Mouse (Mus musculus) hindbrain, postnatal 0 days (tissue): ENCODE measurements at regions not wholly inside any gene's neighbourhood (a gene's known extent, or its start where the extent isn't known, plus 50 kb on each side); places are given as distances from the start of the nearest gene placed in this dataset.

Experiments
- ATAC-seq: fragments of 200-750 bp; cut with Nextera tagmentation; 2 replicates; pipeline ENCODE4 v1.8.0; 2017; ENCODE audit warnings: mild to moderate bottlenecking, moderate TSS enrichment, moderate library complexity
- DNase-seq: peaks from one replicate; pipeline ENCODE4 v3.0.0-alpha.2; 2015; ENCODE audit warnings: low spot score
- H3K27ac ChIP-seq: fragments of 300-500 bp; sonication (generic); 2 replicates; pipeline ENCODE4 v1.5.1; 2014; ENCODE audit warnings: mild to moderate bottlenecking
- H3K27me3 ChIP-seq: fragments of 300-500 bp; sonication (generic); 2 replicates; pipeline ENCODE4 v1.6.1; 2014; ENCODE audit warnings: low read length, mixed read lengths; ENCODE audit not compliant: insufficient read depth
- H3K36me3 ChIP-seq: fragments of 300-500 bp; sonication (generic); 2 replicates; pipeline ENCODE4 v1.6.1; 2014; ENCODE audit warnings: low read length, mixed read lengths; ENCODE audit not compliant: insufficient read depth
- H3K4me1 ChIP-seq: fragments of 300-500 bp; sonication (generic); 2 replicates; pipeline ENCODE4 v1.6.1; 2014; ENCODE audit warnings: antibody characterized with exemption, low read length, mixed read lengths; ENCODE audit not compliant: insufficient read depth
- H3K4me2 ChIP-seq: fragments of 300-500 bp; sonication (generic); 2 replicates; pipeline ENCODE4 v1.6.1; 2014; ENCODE audit warnings: low read depth, mild to moderate bottlenecking, low read length, moderate library complexity, mixed read lengths
- H3K4me3 ChIP-seq: fragments of 300-500 bp; sonication (generic); 2 replicates; pipeline ENCODE4 v1.5.1; 2014; ENCODE audit warnings: low read length
- H3K9ac ChIP-seq: fragments of 300-500 bp; sonication (generic); replicated peaks from 2 replicates; pipeline ENCODE4 v1.6.1; 2014; ENCODE audit warnings: mild to moderate bottlenecking, low read length, moderate library complexity, mixed read lengths
- H3K9me3 ChIP-seq: fragments of 300-500 bp; sonication (generic); 2 replicates; pipeline ENCODE4 v1.6.1; 2016; ENCODE audit warnings: low read length, mixed read lengths
- CTCF ChIP-seq: IDR thresholded peaks from 2 replicates; pipeline ENCODE4 v1.5.1; 2016; ENCODE audit warnings: antibody characterized with exemption, control low read depth, low read depth
- WGBS: fragments of 180-500 bp; shearing (Covaris S2); extraction: QIAGEN DNeasy Blood & Tissue Kit; methylation state at CpG from one replicate; pipeline ENCODE4 v1.1.7; 2014; 5-methylcytosine and 5-hydroxymethylcytosine counted together

GRCm38 (mm10) chr17:68119055-68119698, 115.3 kb upstream of the Arhgap28 start:
- DNase-seq (no peak), ATAC-seq (no peak)
- no peak overlapping the region for H3K9ac ChIP-seq
- H3K9me3 ChIP-seq: no peaks in the 10 kb centered on the region
- H3K27ac ChIP-seq: no peak overlapping the region
- no peaks in the 10 kb centered on the region for H3K36me3 ChIP-seq
- H3K4me2 ChIP-seq: no peak overlapping the region
- WGBS: 65% methylated on average over 3 of the region's 3 CpGs
- H3K4me1 ChIP-seq: no peaks in the 10 kb centered on the region
- H3K4me3 ChIP-seq: no peak overlapping the region
- no peaks in the 10 kb centered on the region for H3K27me3 ChIP-seq
- TF ChIP-seq CTCF: no peak

DNA sequence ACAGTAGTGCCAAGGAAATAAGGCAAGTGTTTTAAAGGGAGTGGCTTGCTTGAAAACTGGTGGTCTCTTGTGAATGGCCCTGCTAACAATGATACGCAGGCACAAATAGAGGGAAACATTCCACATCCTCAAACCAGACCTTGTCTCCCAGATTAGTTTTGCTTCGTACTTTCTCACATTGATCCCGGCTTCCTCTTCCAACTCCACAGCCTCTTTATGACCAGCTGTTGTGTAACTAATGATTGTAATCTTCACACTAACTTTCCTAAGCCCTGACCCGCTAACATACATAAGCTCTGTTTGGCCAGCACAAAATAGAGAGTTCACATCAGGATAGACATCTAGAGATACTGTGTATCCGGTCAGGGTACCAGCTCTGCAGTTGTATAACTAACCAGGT, 116.3 kb upstream of the Arhgap28 start:
- 88% methylated on average over 5 of the region's 5 CpGs for WGBS
- DNase-seq: no peak
- Histone ChIP-seq H3K36me3 (no peaks in the 10 kb centered on the region), H3K9me3 (no peaks in the 10 kb centered on the region), H3K27me3 (no peaks in the 10 kb centered on the region), H3K27ac (no peak overlapping the region), H3K4me2 (no peak overlapping the region), H3K9ac (no peak overlapping the region), H3K4me1 (no peaks in the 10 kb centered on the region), H3K4me3 (no peak overlapping the region)
- ATAC-seq: no peak
- no peak for TF ChIP-seq CTCF

DNA sequence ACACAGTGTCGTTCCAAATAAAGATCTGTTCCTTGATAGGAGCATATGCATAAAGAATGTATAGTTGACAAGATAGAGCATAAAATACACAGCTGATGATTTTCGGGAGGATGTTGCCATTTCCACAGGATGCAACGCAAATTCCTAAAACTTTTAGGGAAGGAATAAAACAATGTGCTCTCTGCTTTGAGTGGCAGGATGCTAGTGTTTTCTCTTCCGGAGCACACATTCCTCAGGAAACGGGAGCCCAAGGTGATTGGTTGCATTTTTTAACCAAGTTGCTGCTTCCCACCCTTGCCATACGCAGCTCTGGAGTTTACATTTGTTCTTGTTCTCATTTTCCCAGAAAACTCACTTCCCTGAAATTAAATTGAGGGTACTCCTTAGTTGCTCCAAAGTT, 116.8 kb upstream of the Arhgap28 start:
- Histone ChIP-seq H3K9me3 (no peaks in the 10 kb centered on the region), H3K27me3 (no peaks in the 10 kb centered on the region), H3K9ac (no peak overlapping the region), H3K36me3 (no peaks in the 10 kb centered on the region), H3K27ac (no peak overlapping the region), H3K4me1 (no peaks in the 10 kb centered on the region), H3K4me2 (no peak overlapping the region), H3K4me3 (no peak overlapping the region)
- no peak for TF ChIP-seq CTCF
- WGBS: 82% methylated on average over 6 of the region's 6 CpGs
- DNase-seq (no peak), ATAC-seq (no peak)

- no peak overlapping the region for H3K9ac ChIP-seq
- no peaks in the 10 kb centered on the region for H3K9me3 ChIP-seq
- 83% methylated on average over 10 of the region's 10 CpGs for WGBS
- no peak for TF ChIP-seq CTCF
- no peaks in the 10 kb centered on the region for H3K27me3 ChIP-seq
- H3K4me2 ChIP-seq: no peak overlapping the region
- ATAC-seq (no peak), DNase-seq (no peak)
- H3K4me3 ChIP-seq: no peak overlapping the region
- no peaks in the 10 kb centered on the region for H3K36me3 ChIP-seq
- H3K4me1 ChIP-seq: 0 out of 2 replicates have a peak, but pooled peaks cover 3% of the 10 kb centered on the region
- H3K27ac ChIP-seq: no peak overlapping the region
Observed at GRCm38 (mm10) chr17:68134373-68134772, 130.5 kb upstream of the Arhgap28 start.

- Histone ChIP-seq H3K4me3 (no peak overlapping the region), H3K4me2 (no peak overlapping the region), H3K9ac (no peak overlapping the region), H3K4me1 (0 out of 2 replicates have a peak, but pooled peaks cover 2% of the 10 kb centered on the region), H3K36me3 (no peaks in the 10 kb centered on the region), H3K9me3 (no peaks in the 10 kb centered on the region), H3K27me3 (no peaks in the 10 kb centered on the region), H3K27ac (no peak overlapping the region)
- TF ChIP-seq CTCF: no peak
- ATAC-seq (no peak), DNase-seq (no peak)
- 69% methylated on average over 5 of the region's 5 CpGs for WGBS
Observed at GRCm38 (mm10) chr17:68135436-68135835, 131.5 kb upstream of the Arhgap28 start.

- no peak overlapping the region for H3K9ac ChIP-seq
- no peak for DNase-seq
- no peaks in the 10 kb centered on the region for H3K9me3 ChIP-seq
- no peak for ATAC-seq
- H3K4me3 ChIP-seq: no peak overlapping the region
- H3K27me3 ChIP-seq: no peaks in the 10 kb centered on the region
- no peak overlapping the region for H3K27ac ChIP-seq
- TF ChIP-seq CTCF: no peak
- 93% methylated on average over 7 of the region's 7 CpGs for WGBS
- no peak overlapping the region for H3K4me2 ChIP-seq
- H3K36me3 ChIP-seq: no peaks in the 10 kb centered on the region
- H3K4me1 ChIP-seq: no peaks in the 10 kb centered on the region
Observed at GRCm38 (mm10) chr17:68143307-68143706, 130.3 kb upstream of the L3mbtl4 start.

DNA sequence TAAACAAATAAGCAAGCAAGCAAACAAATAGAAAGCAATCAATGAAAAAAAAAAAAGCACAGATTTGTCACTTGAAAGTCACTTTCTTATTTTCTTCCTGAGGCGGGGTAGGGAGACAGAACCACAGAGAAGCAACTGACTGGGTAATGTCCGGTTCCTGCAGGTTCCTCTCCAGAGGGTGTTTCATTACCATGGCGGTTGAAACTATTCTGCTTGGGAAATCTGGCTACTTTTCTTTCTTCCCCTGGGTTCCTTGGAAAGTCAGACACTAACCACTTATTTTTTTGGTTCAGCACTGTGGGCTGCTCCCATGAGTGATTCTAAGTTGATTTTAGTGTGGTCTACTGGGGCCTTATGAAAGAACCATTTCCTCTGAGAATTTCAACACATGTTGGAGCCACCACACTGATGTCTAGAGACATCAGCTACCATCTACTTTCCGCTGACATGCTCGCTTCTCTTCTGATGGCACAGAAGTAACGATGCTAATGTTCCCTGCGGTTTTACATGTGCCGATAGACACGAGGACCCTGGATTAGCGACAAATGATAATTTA, 124.3 kb upstream of the L3mbtl4 start:
- H3K27me3 ChIP-seq: no peaks in the 10 kb centered on the region
- no peak for ATAC-seq
- no peaks in the 10 kb centered on the region for H3K9me3 ChIP-seq
- WGBS: 88% methylated on average over 10 of the region's 10 CpGs
- no peak overlapping the region for H3K4me2 ChIP-seq
- no peak for TF ChIP-seq CTCF
- H3K4me1 ChIP-seq: no peaks in the 10 kb centered on the region
- H3K9ac ChIP-seq: no peak overlapping the region
- H3K4me3 ChIP-seq: no peak overlapping the region
- H3K36me3 ChIP-seq: no peaks in the 10 kb centered on the region
- DNase-seq: no peak
- no peak overlapping the region for H3K27ac ChIP-seq
